Mouse (Mus musculus) heart, adult 11 months (tissue): Measurements from ENCODE around the gene Spag7.

Experiments used
- DNase-seq: peaks from one replicate; pipeline ENCODE4 v3.0.0; 2022

The Spag7 gene

GRCm38 (mm10) chr11:70668771-70669505 is at the start of gene Spag7:
Spag7 (minus strand) TSS chr11:70669416.
- peak; percentile 100 for DNase-seq

GRCm38 (mm10) chr11:70718481-70718880 is 49.3 kb upstream of the Spag7 start:
- peak; percentile 83 for DNase-seq

GRCm38 (mm10) chr11:70715832-70716231 is 46.6 kb upstream of the Spag7 start:
- no peak for DNase-seq

GRCm38 (mm10) chr11:70713222-70713621 is 44.0 kb upstream of the Spag7 start:
- no peak for DNase-seq

- no peak for DNase-seq
Measured at GRCm38 (mm10) chr11:70711026-70711425, 41.8 kb upstream of the Spag7 start.

- DNase-seq: no peak
Measured at GRCm38 (mm10) chr11:70706127-70706526, 36.9 kb upstream of the Spag7 start.

GRCm38 (mm10) chr11:70702781-70703180 is 33.6 kb upstream of the Spag7 start:
- DNase-seq: peak; percentile 98

- peak; percentile 95 for DNase-seq
Measured at GRCm38 (mm10) chr11:70701984-70702733, 32.9 kb upstream of the Spag7 start.

- peak; percentile 96 for DNase-seq
Measured at GRCm38 (mm10) chr11:70701221-70701955, 32.2 kb upstream of the Spag7 start.

GRCm38 (mm10) chr11:70700613-70701012 is 31.4 kb upstream of the Spag7 start:
- peak; percentile 99 for DNase-seq

- peak; percentile 100 for DNase-seq
Measured at GRCm38 (mm10) chr11:70699722-70700556, 30.7 kb upstream of the Spag7 start, which contains the start of the genes Inca1 and Kif1c. Inca1 (minus strand) TSS chr11:70700155. Kif1c (plus strand) TSS chr11:70700548.

GRCm38 (mm10) chr11:70699051-70699450 is 29.8 kb upstream of the Spag7 start:
- DNase-seq: no peak

GRCm38 (mm10) chr11:70697376-70697775 is 28.2 kb upstream of the Spag7 start:
- DNase-seq: no peak

- DNase-seq: no peak
Measured at GRCm38 (mm10) chr11:70693504-70693903, 24.3 kb upstream of the Spag7 start.

GRCm38 (mm10) chr11:70689578-70689977 is 20.4 kb upstream of the Spag7 start:
- no peak for DNase-seq

- no peak for DNase-seq
Measured at GRCm38 (mm10) chr11:70688372-70688771, 19.2 kb upstream of the Spag7 start.

GRCm38 (mm10) chr11:70687601-70688199 is 18.5 kb upstream of the Spag7 start, which contains the start of gene Camta2:
Camta2 (minus strand) TSS chr11:70688105.
- DNase-seq: peak; percentile 99

- peak; percentile 98 for DNase-seq
Measured at GRCm38 (mm10) chr11:70686901-70687566, 17.8 kb upstream of the Spag7 start.

- DNase-seq: peak; percentile 96
Measured at GRCm38 (mm10) chr11:70683640-70684039, 14.4 kb upstream of the Spag7 start.

- DNase-seq: no peak
Measured at GRCm38 (mm10) chr11:70681897-70682581, 12.8 kb upstream of the Spag7 start.

GRCm38 (mm10) chr11:70681170-70681569 is 12.0 kb upstream of the Spag7 start:
- peak; percentile 92 for DNase-seq
